Mouse (Mus musculus) midbrain, embryonic 14.5 days (tissue): ENCODE measurements around the gene Cxcl16. TPM values are rescaled to one million over a fixed set of nuclear protein-coding genes. Genes with fewer than 3 reads are reported as not detected.

ENCODE experiments used
- ATAC-seq: fragments of 200-750 bp; cut with Nextera tagmentation; 2 replicates; pipeline ENCODE4 v1.8.0; 2017; ENCODE audit warnings: moderate number of reproducible peaks, moderate library complexity; ENCODE audit not compliant: low FRiP score, low TSS enrichment
- DNase-seq: peaks from one replicate; pipeline ENCODE4 v3.0.0-alpha.2; 2015
- H3K27ac ChIP-seq: fragments of 300-500 bp; sonication (generic); replicated peaks from 2 replicates; pipeline ENCODE4 v1.5.1; 2014; ENCODE audit warnings: mild to moderate bottlenecking, low read depth, low read length, moderate library complexity
- H3K27me3 ChIP-seq: fragments of 300-500 bp; sonication (generic); 2 replicates; pipeline ENCODE4 v1.6.1; 2014; ENCODE audit warnings: low read length, control low read depth, mixed read lengths; ENCODE audit not compliant: control insufficient read depth, insufficient read depth
- H3K36me3 ChIP-seq: fragments of 300-500 bp; sonication (generic); 2 replicates; pipeline ENCODE4 v1.6.1; 2014; ENCODE audit warnings: low read length, control low read depth; ENCODE audit not compliant: control insufficient read depth, insufficient read depth
- H3K4me1 ChIP-seq: fragments of 300-500 bp; sonication (generic); 2 replicates; pipeline ENCODE4 v1.6.1; 2014; ENCODE audit warnings: mild to moderate bottlenecking, antibody characterized with exemption, low read length, control low read depth; ENCODE audit not compliant: control insufficient read depth, insufficient read depth
- H3K4me2 ChIP-seq: fragments of 300-500 bp; sonication (generic); 2 replicates; pipeline ENCODE4 v1.6.1; 2014; ENCODE audit warnings: mild to moderate bottlenecking, low read length, moderate library complexity
- H3K4me3 ChIP-seq: fragments of 300-500 bp; sonication (generic); replicated peaks from 2 replicates; pipeline ENCODE4 v1.5.1; 2014; ENCODE audit warnings: low read depth, low read length
- H3K9ac ChIP-seq: fragments of 300-500 bp; sonication (generic); replicated peaks from 2 replicates; pipeline ENCODE4 v1.6.1; 2014; ENCODE audit warnings: mild to moderate bottlenecking, low read length, moderate library complexity
- H3K9me3 ChIP-seq: fragments of 300-500 bp; sonication (generic); 2 replicates; pipeline ENCODE4 v1.6.1; 2016; ENCODE audit warnings: low read length, control low read depth, mixed read lengths; ENCODE audit not compliant: control insufficient read depth
- WGBS: fragments of 180-500 bp; shearing (Covaris S2); extraction: QIAGEN DNeasy Blood & Tissue Kit; methylation state at CpG from one replicate; pipeline ENCODE4 v1.1.7; 2014; 5-methylcytosine and 5-hydroxymethylcytosine counted together
- polyA plus RNA-seq: library from polyadenylated mRNA; unstranded; fragments of >200 nt; fragmentation: Nextera tagmentation; extraction: Ambion mirVana; gene quantifications from 2 replicates; pipeline ENCODE4 v1.2.1, GENCODE M21; 2014

The Cxcl16 gene
- polyA plus RNA-seq = 0.50 and 2.1 TPM in 2 replicates

DNA sequence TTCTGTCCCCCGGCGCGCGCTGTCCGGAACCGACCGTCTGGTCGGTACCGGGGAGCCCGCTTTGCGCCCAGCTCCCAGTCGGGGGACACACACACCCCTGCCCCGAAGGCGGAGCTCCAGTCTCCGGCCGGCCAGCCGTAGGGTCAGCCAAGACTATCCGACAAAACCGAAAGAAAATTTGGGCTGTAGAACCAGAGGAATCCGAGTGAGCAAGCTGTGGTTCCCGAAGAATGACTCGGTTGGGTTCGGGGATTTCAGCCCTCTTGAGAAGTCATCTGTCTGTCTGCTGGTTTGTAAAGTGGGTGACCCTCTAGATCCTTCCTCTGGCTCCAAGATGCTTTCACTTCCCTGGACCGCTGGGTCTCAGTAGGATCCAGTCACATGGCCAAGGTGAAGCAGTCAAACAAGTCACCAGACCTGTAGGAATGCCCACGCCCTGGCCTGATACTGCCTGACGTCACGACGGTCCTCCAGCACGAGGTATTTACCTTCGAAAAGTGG is at the start of gene Cxcl16:
Cxcl16 (minus strand) TSS at position 384 of the 501 bp plus-strand sequence.
- Histone ChIP-seq H3K9ac (peak within 1 kb of the TSS; percentile 47), H3K36me3 (no peaks in the 10 kb centered on the region), H3K4me2 (peak within 1 kb of the TSS; percentile 56), H3K4me3 (peak within 1 kb of the TSS; percentile 31), H3K27ac (no peak within 1 kb of the TSS), H3K4me1 (peaks cover 3% of the 10 kb centered on the region; the same call in 1 of the 2 replicates), H3K9me3 (no peaks in the 10 kb centered on the region), H3K27me3 (peaks cover 24% of the 10 kb centered on the region)
- DNase-seq (no peak), ATAC-seq (no peak)
- WGBS = 5% methylated on average over 30 of the region's 30 CpGs

DNA sequence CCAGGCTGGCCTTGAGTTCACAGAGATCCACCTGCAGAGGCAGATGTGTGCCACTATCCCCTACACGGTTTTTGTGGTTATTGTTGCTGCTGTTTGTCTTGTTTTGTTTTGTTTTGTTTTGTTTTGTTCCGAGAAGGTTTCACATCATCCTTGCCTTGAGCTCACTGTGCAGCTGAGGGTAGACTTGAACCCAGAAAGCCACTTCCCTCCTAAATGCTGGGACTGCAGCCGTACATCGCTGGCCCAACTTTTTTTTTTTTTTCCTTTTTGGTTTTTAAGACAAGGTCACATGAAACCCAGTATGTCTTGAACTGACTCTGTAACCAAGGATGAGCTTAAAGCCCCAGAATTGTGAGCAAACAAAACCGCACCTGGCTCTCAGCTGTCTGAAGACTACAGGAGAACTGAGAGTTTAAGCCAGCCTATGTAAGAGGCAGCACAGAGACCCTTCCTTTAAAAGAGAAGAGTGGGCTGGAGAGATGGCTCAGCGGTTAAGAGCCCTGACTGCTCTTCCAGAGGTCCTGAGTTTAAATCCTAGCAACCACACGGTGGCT is 47.3 kb upstream of the Cxcl16 start:
- ATAC-seq (no peak), DNase-seq (no peak)
- peaks cover 6% of the 10 kb centered on the region; the same call in 1 of the 2 replicates for H3K4me1 ChIP-seq
- no peaks in the 10 kb centered on the region for H3K36me3 ChIP-seq
- no peak overlapping the region for H3K4me3 ChIP-seq
- WGBS = 72% methylated on average over 7 of the region's 7 CpGs
- H3K4me2 ChIP-seq = no peak overlapping the region
- no peaks in the 10 kb centered on the region for H3K27me3 ChIP-seq
- no peak overlapping the region for H3K9ac ChIP-seq
- no peak overlapping the region for H3K27ac ChIP-seq
- no peaks in the 10 kb centered on the region for H3K9me3 ChIP-seq

DNA sequence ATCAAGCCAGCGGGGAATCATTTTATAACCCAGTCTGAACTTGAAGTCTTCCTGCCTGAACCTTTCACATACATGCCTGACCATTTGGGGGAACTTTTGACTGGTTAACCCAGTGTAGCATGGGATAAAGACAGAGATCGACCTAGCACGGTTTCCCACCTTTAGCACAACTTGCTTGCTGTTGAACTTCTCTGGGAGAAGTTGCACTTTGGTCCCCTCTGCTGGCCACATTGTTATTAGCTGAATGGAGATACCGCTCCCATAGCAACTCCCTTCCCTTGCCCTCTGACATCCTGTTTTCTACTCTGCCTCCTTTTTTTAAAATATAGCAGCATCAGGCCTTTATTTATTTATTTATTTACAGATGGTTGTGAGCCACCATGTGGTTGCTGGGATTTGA is 46.6 kb upstream of the Cxcl16 start:
- WGBS = 31% methylated on average over 4 of the region's 4 CpGs
- no peak overlapping the region for H3K4me2 ChIP-seq
- ATAC-seq = no peak

DNA sequence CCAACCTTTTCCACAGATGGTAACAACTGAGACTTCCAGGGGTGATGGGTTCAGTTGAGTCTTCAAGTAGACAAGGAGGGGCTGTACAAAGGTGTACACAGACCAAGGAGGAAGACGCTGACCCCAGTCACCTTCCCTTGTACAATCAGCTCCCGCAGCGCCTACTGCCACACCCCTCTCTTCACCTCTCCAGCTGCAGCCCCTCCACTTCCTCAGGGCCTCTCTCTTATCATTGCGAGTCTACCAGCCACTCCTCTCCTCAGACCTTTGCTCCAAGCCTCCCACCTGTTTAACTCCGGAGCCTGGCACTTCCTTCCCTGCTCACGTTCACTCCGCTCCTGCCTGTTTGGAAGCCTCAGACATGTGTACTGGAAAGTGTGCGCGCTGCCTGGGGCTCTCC is 45.2 kb upstream of the Cxcl16 start, which contains the start of gene Tm4sf5:
Tm4sf5 (plus strand) TSS at position 275 of the 400 bp plus-strand sequence.
- DNase-seq (no peak), ATAC-seq (no peak)
- 87% methylated on average over 9 of the region's 9 CpGs for WGBS
- Histone ChIP-seq H3K4me1 (peaks cover 5% of the 10 kb centered on the region; the same call in 1 of the 2 replicates), H3K4me2 (no peak within 1 kb of the TSS), H3K27me3 (no peaks in the 10 kb centered on the region), H3K9ac (no peak within 1 kb of the TSS), H3K9me3 (no peaks in the 10 kb centered on the region), H3K27ac (no peak within 1 kb of the TSS), H3K4me3 (no peak within 1 kb of the TSS), H3K36me3 (no peaks in the 10 kb centered on the region)

More for the DNA sequence above, 46.6 kb upstream of the Cxcl16 start:
- Histone ChIP-seq H3K36me3 (no peaks in the 10 kb centered on the region), H3K27ac (no peak overlapping the region), H3K9me3 (no peaks in the 10 kb centered on the region), H3K9ac (no peak overlapping the region), H3K4me3 (no peak overlapping the region), H3K4me1 (peaks cover 6% of the 10 kb centered on the region; the same call in 1 of the 2 replicates), H3K27me3 (no peaks in the 10 kb centered on the region)
- DNase-seq = peak; percentile 76

DNA sequence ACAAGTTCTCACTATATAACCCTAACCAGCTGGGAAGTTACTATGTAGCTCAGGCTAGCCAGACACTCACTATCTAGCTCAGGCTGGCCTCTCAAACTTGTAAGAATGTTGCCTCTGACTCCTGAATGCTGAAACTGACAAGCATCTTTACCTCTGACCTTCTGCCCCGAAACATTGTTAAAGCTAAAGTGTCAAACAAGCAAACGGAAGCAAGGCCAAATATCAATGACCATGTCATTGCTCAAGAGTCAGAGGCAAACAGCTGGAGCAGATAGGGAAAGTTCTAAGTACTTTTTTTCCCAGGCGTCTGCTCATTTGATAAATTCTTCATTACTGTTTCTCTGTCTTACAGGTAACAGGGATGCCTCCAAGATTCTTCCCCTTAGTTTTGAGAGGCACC is 42.2 kb upstream of the Cxcl16 start:
- 76% methylated on average over 3 of the region's 3 CpGs for WGBS
- no peak overlapping the region for H3K27ac ChIP-seq
- H3K36me3 ChIP-seq = no peaks in the 10 kb centered on the region
- no peaks in the 10 kb centered on the region for H3K27me3 ChIP-seq
- H3K4me1 ChIP-seq = no peaks in the 10 kb centered on the region
- H3K9ac ChIP-seq = no peak overlapping the region
- H3K9me3 ChIP-seq = no peaks in the 10 kb centered on the region
- no peak overlapping the region for H3K4me3 ChIP-seq
- DNase-seq (no peak), ATAC-seq (no peak)
- H3K4me2 ChIP-seq = no peak overlapping the region

DNA sequence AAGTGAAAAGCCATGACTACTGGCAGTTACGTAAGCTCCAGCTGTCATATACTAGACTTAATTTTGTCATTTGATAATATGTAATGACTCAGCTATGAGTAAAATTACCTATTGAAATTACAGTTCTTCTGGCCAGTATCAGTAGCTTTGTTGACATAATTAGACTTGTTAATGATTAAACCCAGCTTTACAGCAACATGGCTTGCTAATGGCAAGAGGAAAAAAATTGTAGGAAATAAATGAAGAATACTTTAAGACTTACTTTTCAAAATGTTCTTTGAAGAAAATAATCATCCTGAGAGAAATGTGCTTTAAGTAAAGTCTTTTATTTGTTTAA is 40.7 kb upstream of the Cxcl16 start:
- H3K27me3 ChIP-seq = no peaks in the 10 kb centered on the region
- H3K9ac ChIP-seq = no peak overlapping the region
- no peaks in the 10 kb centered on the region for H3K9me3 ChIP-seq
- no peak for ATAC-seq
- H3K4me2 ChIP-seq = no peak overlapping the region
- no peak for DNase-seq
- no peak overlapping the region for H3K4me3 ChIP-seq
- H3K27ac ChIP-seq = no peak overlapping the region
- H3K4me1 ChIP-seq = no peaks in the 10 kb centered on the region
- no peaks in the 10 kb centered on the region for H3K36me3 ChIP-seq
- WGBS = 94% methylated on average over 1 of the region's 1 CpGs

DNA sequence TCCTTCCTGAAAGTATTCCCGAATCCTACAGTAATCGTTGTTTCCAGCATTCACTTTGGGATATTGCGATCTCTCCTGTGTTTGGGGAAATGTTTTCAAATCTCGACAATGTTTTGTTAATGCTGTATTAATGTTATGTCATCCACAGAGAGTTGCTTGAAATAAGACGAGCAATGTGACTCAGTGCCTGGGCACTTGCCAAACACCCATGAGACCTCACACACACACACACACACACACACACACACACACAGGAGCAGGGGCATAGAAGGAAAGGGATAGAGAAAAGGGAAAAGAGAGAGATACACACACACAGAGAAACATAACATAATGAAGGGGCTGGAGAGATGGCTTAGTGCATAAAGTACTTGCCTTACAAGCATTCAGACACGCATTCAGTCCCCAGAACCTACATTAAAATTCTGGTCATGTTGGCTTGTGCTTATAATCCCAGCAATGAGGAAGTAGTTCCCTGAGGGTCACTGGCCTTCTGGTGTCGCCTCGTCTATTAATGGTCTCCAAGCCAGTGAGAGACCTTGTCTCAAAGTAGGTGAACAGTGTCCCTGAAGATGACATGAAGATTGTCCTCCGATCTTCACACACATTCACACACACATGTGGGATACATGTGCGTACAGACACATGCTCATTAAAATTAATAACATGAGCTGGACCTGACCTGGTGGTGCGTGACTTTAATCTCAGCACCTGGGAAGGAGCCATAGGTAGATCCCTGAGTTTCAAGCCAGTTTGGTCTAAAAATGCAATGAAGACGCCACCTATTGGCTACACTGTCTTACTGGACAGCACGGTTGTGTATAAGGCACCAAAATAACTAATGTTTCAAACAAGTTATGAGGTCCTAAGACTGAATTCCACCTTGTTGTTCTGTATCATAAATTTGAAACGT is 40.0 kb upstream of the Cxcl16 start:
- H3K9ac ChIP-seq = no peak overlapping the region
- no peaks in the 10 kb centered on the region for H3K27me3 ChIP-seq
- no peak overlapping the region for H3K4me2 ChIP-seq
- H3K9me3 ChIP-seq = no peaks in the 10 kb centered on the region
- DNase-seq = peak; percentile 17
- WGBS = 67% methylated on average over 14 of the region's 14 CpGs
- no peak overlapping the region for H3K27ac ChIP-seq
- ATAC-seq = no peak
- H3K36me3 ChIP-seq = no peaks in the 10 kb centered on the region
- no peak overlapping the region for H3K4me3 ChIP-seq
- H3K4me1 ChIP-seq = no peaks in the 10 kb centered on the region

DNA sequence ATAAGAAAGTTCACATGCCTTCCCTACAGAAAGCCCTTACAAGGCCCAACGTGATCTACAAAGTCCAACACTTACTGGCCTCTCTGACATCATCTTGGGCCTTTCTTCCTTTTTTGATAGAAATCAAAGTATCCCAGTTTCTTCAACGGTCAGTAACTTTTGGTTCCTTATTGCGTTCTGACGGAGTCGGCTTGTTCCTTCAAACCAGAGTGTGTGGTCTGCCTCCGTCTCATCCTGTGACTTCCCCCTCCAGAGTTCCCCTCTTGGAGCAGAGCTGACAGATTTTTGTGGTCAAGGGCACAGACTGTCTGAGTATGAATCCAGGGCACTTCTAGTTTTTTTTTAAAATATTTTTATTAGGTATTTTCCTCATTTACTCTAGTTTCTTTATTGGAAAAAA is 29.9 kb upstream of the Cxcl16 start:
- WGBS = 84% methylated on average over 6 of the region's 6 CpGs
- Histone ChIP-seq H3K27me3 (no peaks in the 10 kb centered on the region), H3K4me3 (no peak overlapping the region), H3K4me1 (no peaks in the 10 kb centered on the region), H3K4me2 (no peak overlapping the region), H3K27ac (no peak overlapping the region), H3K9ac (no peak overlapping the region), H3K9me3 (no peaks in the 10 kb centered on the region; the same call in 1 of the 2 replicates), H3K36me3 (no peaks in the 10 kb centered on the region)
- DNase-seq (no peak), ATAC-seq (no peak)
